Mouse (Mus musculus): ENCODE results near the gene Kcnq1. TPM values are rescaled to one million over a fixed set of nuclear protein-coding genes. Genes with fewer than 3 reads are reported as not detected.

Gene Kcnq1
- polyA plus RNA-seq, 1 experiment: 0.54 TPM

GRCm38 (mm10) chr7:143364969-143365839 lies 259.0 kb downstream of the Kcnq1 start:
- DNase-seq: no peak
- no peaks in the 10 kb centered on the region; the same call in 1 of the 2 replicates for H3K27me3 ChIP-seq (ENCODE audit: control insufficient read depth, insufficient read depth, low read length)
- no peak overlapping the region for H3K27ac ChIP-seq (ENCODE audit: insufficient read depth, low read length)
- H3K4me1 ChIP-seq (ENCODE audit: control insufficient read depth, insufficient read depth, low read length): no peaks in the 10 kb centered on the region
- no peak for TF ChIP-seq CTCF (IDR thresholded peaks at IDR 0.05; ENCODE audit: borderline replicate concordance, insufficient read depth, low read depth, low read length)
- TF ChIP-seq POLR2A (IDR thresholded peaks at IDR 0.05; ENCODE audit: borderline replicate concordance, insufficient read depth, low read length): no peak
- H3K4me3 ChIP-seq (replicated peaks; ENCODE audit: insufficient read depth, low read depth, low read length): no peak overlapping the region
- WGBS: 28% methylated on average over 8 of the region's 8 CpGs

- Histone ChIP-seq H3K27ac (ENCODE audit: insufficient read depth, low read length) (no peak overlapping the region), H3K4me1 (ENCODE audit: control insufficient read depth, insufficient read depth, low read length) (no peaks in the 10 kb centered on the region), H3K4me3 (replicated peaks; ENCODE audit: insufficient read depth, low read depth, low read length) (no peak overlapping the region), H3K27me3 (ENCODE audit: control insufficient read depth, insufficient read depth, low read length) (no peaks in the 10 kb centered on the region; the same call in 1 of the 2 replicates)
- no peak for TF ChIP-seq CTCF (IDR thresholded peaks at IDR 0.05; ENCODE audit: borderline replicate concordance, insufficient read depth, low read depth, low read length)
- TF ChIP-seq POLR2A (IDR thresholded peaks at IDR 0.05; ENCODE audit: borderline replicate concordance, insufficient read depth, low read length): no peak
- 81% methylated on average over 20 of the region's 20 CpGs for WGBS
- no peak for DNase-seq
These were observed 261.5 kb downstream of the Kcnq1 start for GRCm38 (mm10) chr7:143367366-143368266.

GRCm38 (mm10) chr7:143368267-143368643 lies 262.1 kb downstream of the Kcnq1 start:
- no peaks in the 10 kb centered on the region for H3K4me1 ChIP-seq (ENCODE audit: control insufficient read depth, insufficient read depth, low read length)
- DNase-seq: no peak
- H3K27ac ChIP-seq (ENCODE audit: insufficient read depth, low read length): no peak overlapping the region
- no peak for TF ChIP-seq POLR2A (IDR thresholded peaks at IDR 0.05; ENCODE audit: borderline replicate concordance, insufficient read depth, low read length)
- no peak for TF ChIP-seq CTCF (IDR thresholded peaks at IDR 0.05; ENCODE audit: borderline replicate concordance, insufficient read depth, low read depth, low read length)
- no peaks in the 10 kb centered on the region; the same call in 1 of the 2 replicates for H3K27me3 ChIP-seq (ENCODE audit: control insufficient read depth, insufficient read depth, low read length)
- no peak overlapping the region for H3K4me3 ChIP-seq (replicated peaks; ENCODE audit: insufficient read depth, low read depth, low read length)
- WGBS: 88% methylated on average over 7 of the region's 7 CpGs

- TF ChIP-seq POLR2A (IDR thresholded peaks at IDR 0.05; ENCODE audit: borderline replicate concordance, insufficient read depth, low read length) (no peak), CTCF (IDR thresholded peaks at IDR 0.05; ENCODE audit: borderline replicate concordance, insufficient read depth, low read depth, low read length) (no peak)
- WGBS: 75% methylated on average over 2 of the region's 2 CpGs
- DNase-seq: no peak
- H3K27me3 ChIP-seq (ENCODE audit: control insufficient read depth, insufficient read depth, low read length): no peaks in the 10 kb centered on the region; the same call in 1 of the 2 replicates
- no peak overlapping the region for H3K27ac ChIP-seq (ENCODE audit: insufficient read depth, low read length)
- H3K4me1 ChIP-seq (ENCODE audit: control insufficient read depth, insufficient read depth, low read length): no peaks in the 10 kb centered on the region
- no peak overlapping the region for H3K4me3 ChIP-seq (replicated peaks; ENCODE audit: insufficient read depth, low read depth, low read length)
These were observed 265.2 kb downstream of the Kcnq1 start for GRCm38 (mm10) chr7:143371336-143371735.

- Histone ChIP-seq H3K27ac (ENCODE audit: insufficient read depth, low read length) (no peak overlapping the region), H3K4me1 (ENCODE audit: control insufficient read depth, insufficient read depth, low read length) (no peaks in the 10 kb centered on the region), H3K4me3 (replicated peaks; ENCODE audit: insufficient read depth, low read depth, low read length) (no peak overlapping the region), H3K27me3 (ENCODE audit: control insufficient read depth, insufficient read depth, low read length) (no peaks in the 10 kb centered on the region)
- DNase-seq: no peak
- TF ChIP-seq CTCF (IDR thresholded peaks at IDR 0.05; ENCODE audit: borderline replicate concordance, insufficient read depth, low read depth, low read length) (no peak), POLR2A (IDR thresholded peaks at IDR 0.05; ENCODE audit: borderline replicate concordance, insufficient read depth, low read length) (no peak)
- 95% methylated on average over 3 of the region's 3 CpGs for WGBS
These were observed 267.1 kb downstream of the Kcnq1 start for GRCm38 (mm10) chr7:143373265-143373664.

- WGBS: 90% methylated on average over 16 of the region's 16 CpGs
- no peak overlapping the region for H3K4me3 ChIP-seq (replicated peaks; ENCODE audit: insufficient read depth, low read depth, low read length)
- no peak overlapping the region for H3K27ac ChIP-seq (ENCODE audit: insufficient read depth, low read length)
- no peaks in the 10 kb centered on the region for H3K4me1 ChIP-seq (ENCODE audit: control insufficient read depth, insufficient read depth, low read length)
- DNase-seq: no peak
- no peaks in the 10 kb centered on the region for H3K27me3 ChIP-seq (ENCODE audit: control insufficient read depth, insufficient read depth, low read length)
- no peak for TF ChIP-seq CTCF (IDR thresholded peaks at IDR 0.05; ENCODE audit: borderline replicate concordance, insufficient read depth, low read depth, low read length)
- no peak for TF ChIP-seq POLR2A (IDR thresholded peaks at IDR 0.05; ENCODE audit: borderline replicate concordance, insufficient read depth, low read length)
These were observed 269.8 kb downstream of the Kcnq1 start for GRCm38 (mm10) chr7:143375945-143376344.

GRCm38 (mm10) chr7:143380466-143381073 lies 274.4 kb downstream of the Kcnq1 start:
- TF ChIP-seq CTCF (IDR thresholded peaks at IDR 0.05; ENCODE audit: borderline replicate concordance, insufficient read depth, low read depth, low read length): no peak
- no peak for TF ChIP-seq POLR2A (IDR thresholded peaks at IDR 0.05; ENCODE audit: borderline replicate concordance, insufficient read depth, low read length)

More at GRCm38 (mm10) chr7:143380466-143381073, 274.4 kb downstream of the Kcnq1 start:
- DNase-seq: no peak
- H3K27me3 ChIP-seq (ENCODE audit: control insufficient read depth, insufficient read depth, low read length): no peaks in the 10 kb centered on the region
- 86% methylated on average over 20 of the region's 20 CpGs for WGBS
- no peak overlapping the region for H3K27ac ChIP-seq (ENCODE audit: insufficient read depth, low read length)
- H3K4me3 ChIP-seq (replicated peaks; ENCODE audit: insufficient read depth, low read depth, low read length): no peak overlapping the region
- no peaks in the 10 kb centered on the region for H3K4me1 ChIP-seq (ENCODE audit: control insufficient read depth, insufficient read depth, low read length)
